Mouse (Mus musculus) bone marrow, adult 2 months (tissue): ENCODE data around the gene Polg2. TPM values are rescaled to one million over a fixed set of nuclear protein-coding genes. Genes with fewer than 3 reads are reported as not detected.
"Not testable (repeated sequence)": the region's sequence is repeated elsewhere in the genome, so short reads cannot be mapped to it uniquely, and the experiment has no call there.

ENCODE experiments used
- H3K27ac ChIP-seq: fragments of 200-500 bp; 2 replicates; pipeline ENCODE4 v1.5.1; 2012; ENCODE audit warnings: low read depth, mild to moderate bottlenecking, control low read depth, inconsistent platforms, low read length; ENCODE audit not compliant: control insufficient read depth, poor library complexity, insufficient read depth
- H3K4me1 ChIP-seq: fragments of 200-500 bp; 2 replicates; pipeline ENCODE4 v1.6.1; 2011; ENCODE audit warnings: low read length; ENCODE audit not compliant: control insufficient read depth, insufficient read depth
- H3K4me3 ChIP-seq: fragments of 200-500 bp; replicated peaks from 2 replicates; pipeline ENCODE3; 2011; ENCODE audit warnings: mild to moderate bottlenecking, low read depth, low read length, control low read depth; ENCODE audit not compliant: control insufficient read depth
- CTCF ChIP-seq: fragments of 200-500 bp; IDR thresholded peaks from 2 replicates; pipeline ENCODE4 v1.5.1; 2011; ENCODE audit warnings: low read length, control low read depth; ENCODE audit not compliant: control insufficient read depth, insufficient read depth
- POLR2A ChIP-seq: fragments of 200-500 bp; IDR thresholded peaks from 2 replicates; pipeline ENCODE4 v1.6.1; 2011; ENCODE audit warnings: low read depth, mild to moderate bottlenecking, control low read depth, low read length, borderline replicate concordance; ENCODE audit not compliant: control insufficient read depth
- WGBS: fragments of 180-500 bp; shearing (Covaris S2); methylation state at CpG from one replicate; pipeline ENCODE4 v1.1.7; 2018; 5-methylcytosine and 5-hydroxymethylcytosine counted together
- polyA plus RNA-seq: library from polyadenylated mRNA; stranded (reverse); fragments of >200 nt; gene quantifications from 2 replicates; pipeline ENCODE4 v1.2.4, GENCODE M21; 2011; ENCODE audit warnings: low replicate concordance; ENCODE audit not compliant: missing spikeins, insufficient read depth, insufficient read length

The Polg2 gene
- polyA plus RNA-seq, 1 experiment, result 4.9 TPM

- Histone ChIP-seq H3K27ac (peak overlapping the region; percentile 99), H3K4me3 (peak overlapping the region; percentile 88), H3K4me1 (peaks cover 2% of the 10 kb centered on the region; the same call in 1 of the 2 replicates)
- WGBS, result under 1% methylated on average over 78 of the region's 79 CpGs
- TF ChIP-seq CTCF (no peak), POLR2A (peak; percentile 99)
These were observed 8.9 kb upstream of the Polg2 start for GRCm38 (mm10) chr11:106788026-106788774.

DNA sequence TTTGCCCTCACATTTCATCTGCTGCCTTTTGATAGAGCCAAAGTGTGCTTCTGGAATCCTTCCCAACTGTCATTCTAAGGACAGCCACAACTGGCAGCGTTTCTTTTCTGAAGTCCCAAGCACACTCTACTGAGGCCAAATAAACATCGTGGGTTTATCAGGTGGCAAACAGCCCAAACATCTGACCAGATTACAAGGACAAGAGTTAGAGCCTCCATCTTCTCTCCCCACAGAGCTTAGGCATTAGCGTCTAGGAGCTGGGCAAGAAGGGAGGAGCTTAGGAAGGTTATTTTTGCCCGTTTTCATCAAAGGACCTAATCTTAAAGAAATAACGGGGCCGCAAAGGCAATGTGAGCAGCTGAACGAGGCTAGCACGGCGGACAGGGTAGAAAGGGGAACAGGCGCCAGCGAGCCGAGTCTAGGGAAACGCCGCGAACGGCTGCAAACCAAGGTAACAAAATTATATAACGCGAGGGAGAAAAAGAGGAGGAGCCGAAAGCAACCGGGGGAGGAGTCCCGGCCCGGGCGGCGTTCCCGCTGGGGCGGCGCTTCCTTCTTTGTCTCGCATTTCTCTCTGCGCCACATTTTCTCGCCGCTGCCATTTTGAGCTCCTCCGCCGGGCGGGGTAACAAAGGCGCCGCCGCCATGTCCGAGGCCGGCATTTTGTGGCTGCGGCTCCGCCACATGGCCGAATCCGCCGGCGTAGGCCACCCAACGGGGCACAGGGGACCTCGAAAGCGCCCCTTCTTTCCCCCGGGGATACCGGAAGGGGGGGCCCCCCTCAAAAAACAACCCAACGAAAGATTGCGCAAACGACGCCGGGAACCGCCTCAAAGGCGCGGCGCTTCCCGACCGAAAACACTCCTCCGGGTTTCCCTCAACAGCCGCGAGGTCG lies 8.0 kb upstream of the Polg2 start:
- Histone ChIP-seq H3K4me3 (peak overlapping the region; percentile 88), H3K27ac (peak overlapping the region; percentile 99), H3K4me1 (peaks cover 2% of the 10 kb centered on the region; the same call in 1 of the 2 replicates)
- WGBS, result under 1% methylated on average over 65 of the region's 65 CpGs
- TF ChIP-seq POLR2A, result peak; percentile 54; the same call in 1 of the 2 replicates
- TF ChIP-seq CTCF, result no peak

DNA sequence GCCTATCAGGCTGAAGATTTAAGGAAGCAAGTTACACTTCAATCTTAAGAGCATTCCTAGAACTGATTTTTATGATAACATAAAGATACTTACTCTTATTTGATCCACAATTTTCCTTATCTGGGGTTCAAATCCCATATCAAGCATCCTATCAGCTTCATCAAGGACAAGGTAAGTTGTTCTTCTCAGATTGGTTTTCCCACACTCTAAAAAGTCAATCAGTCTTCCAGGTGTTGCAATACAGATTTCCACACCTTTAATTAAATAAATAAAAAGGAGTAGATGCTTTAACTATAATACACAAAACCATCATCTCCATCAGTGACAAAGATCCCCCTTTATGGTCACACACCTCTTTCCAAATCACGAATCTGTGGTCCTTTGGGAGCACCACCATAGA lies 5.7 kb upstream of the Polg2 start:
- H3K4me1 ChIP-seq, result peaks cover 2% of the 10 kb centered on the region; the same call in 1 of the 2 replicates
- TF ChIP-seq CTCF (no peak), POLR2A (no peak)
- 51% methylated on average over 1 of the region's 1 CpGs for WGBS
- H3K27ac ChIP-seq, result no peak overlapping the region
- H3K4me3 ChIP-seq, result no peak overlapping the region

GRCm38 (mm10) chr11:106784476-106784875 lies 5.1 kb upstream of the Polg2 start:
- TF ChIP-seq CTCF (no peak), POLR2A (no peak)
- H3K4me1 ChIP-seq, result no peaks in the 10 kb centered on the region; the same call in 1 of the 2 replicates
- no peak overlapping the region for H3K4me3 ChIP-seq
- H3K27ac ChIP-seq, result no peak overlapping the region
- WGBS, result 76% methylated on average over 2 of the region's 2 CpGs

DNA sequence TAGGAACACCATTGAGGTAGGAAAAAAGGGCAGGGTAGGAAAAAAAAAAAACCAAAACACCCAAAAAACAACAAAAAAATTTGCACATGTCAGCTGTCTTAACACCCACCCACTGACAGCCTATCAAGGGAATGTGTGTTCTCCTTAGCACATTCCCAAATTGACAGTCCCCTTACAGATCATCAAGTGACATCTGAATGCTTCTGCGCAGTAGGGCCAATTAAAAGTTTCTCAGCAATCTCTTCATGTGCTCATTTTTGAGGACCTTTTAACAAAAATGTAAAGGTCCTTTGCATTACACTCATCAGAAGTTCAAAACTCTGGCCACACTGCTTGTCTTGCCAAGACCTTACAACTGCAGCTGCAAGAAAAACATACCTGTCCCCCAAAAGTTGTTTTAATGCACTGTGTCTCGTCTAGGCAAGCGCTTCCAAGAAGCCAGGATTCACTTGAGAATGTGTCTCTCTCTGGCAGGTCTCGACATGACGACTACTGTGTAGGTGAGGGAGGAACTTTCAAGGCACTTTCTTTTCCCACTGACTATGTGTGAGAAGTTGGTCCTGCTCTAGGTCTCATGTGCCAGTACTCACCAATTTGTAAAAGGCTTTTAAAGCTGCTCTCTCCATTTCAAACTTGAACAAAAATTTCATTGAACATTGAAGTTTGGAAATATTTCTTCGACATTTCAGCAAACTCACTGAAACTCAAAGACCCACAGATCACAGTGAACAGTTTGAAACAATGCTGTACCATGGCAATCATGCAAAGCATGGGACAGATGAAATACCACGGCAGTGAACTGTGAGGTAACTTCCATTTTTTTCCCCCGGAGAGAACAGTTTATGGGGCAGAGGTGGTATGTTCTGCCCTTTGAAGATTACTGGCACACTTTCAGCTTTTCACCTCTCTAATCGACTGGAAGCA lies 3.8 kb upstream of the Polg2 start:
- H3K27ac ChIP-seq, result no peak overlapping the region
- H3K4me1 ChIP-seq, result no peaks in the 10 kb centered on the region; the same call in 1 of the 2 replicates

GRCm38 (mm10) chr11:106782271-106782670 lies 2.9 kb upstream of the Polg2 start:
- H3K27ac ChIP-seq, H3K4me1 ChIP-seq, H3K4me3 ChIP-seq: not testable (repeated sequence)
- 86% methylated on average over 7 of the region's 7 CpGs for WGBS

More for the DNA sequence above, 3.8 kb upstream of the Polg2 start:
- no peak overlapping the region for H3K4me3 ChIP-seq
- 74% methylated on average over 9 of the region's 9 CpGs for WGBS
- no peak for TF ChIP-seq CTCF

DNA sequence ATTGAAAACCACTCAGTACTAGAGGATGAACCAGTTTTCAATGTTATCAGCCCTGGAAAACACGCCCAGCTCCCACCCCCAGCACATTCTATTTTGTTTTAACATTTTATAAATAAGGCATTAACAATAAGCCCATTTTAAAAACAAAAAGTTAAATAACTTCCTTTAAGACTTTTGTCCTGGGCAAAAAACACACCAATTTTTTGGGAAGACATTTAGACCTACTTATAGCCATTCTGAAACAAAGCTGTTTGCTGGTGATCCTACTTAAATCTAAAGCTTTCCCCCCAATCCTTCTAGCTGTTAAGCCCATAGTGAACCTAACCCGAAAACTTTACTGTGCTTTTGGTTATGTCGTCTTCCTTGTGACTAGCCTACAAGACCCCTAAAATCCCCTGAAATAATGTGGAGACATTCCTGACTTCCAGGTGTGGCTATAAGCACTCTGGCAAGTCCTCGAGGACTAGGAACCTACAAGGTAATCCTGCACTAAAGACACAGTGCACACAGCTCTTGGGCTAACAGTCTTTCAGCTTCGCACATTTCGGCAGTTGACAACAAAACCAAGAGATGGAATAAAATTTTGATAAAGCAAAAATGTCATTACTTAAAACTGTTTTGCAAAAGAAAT lies 1.4 kb upstream of the Polg2 start:
- Histone ChIP-seq H3K4me1 (no peaks in the 10 kb centered on the region; the same call in 1 of the 2 replicates), H3K4me3 (no peak overlapping the region), H3K27ac (no peak overlapping the region)
- WGBS, result 82% methylated on average over 6 of the region's 6 CpGs
- TF ChIP-seq CTCF, result no peak
- no peak for TF ChIP-seq POLR2A
